Mouse (Mus musculus) olfactory bulb, adult 2 months (tissue): ENCODE measurements around the gene Kmo. TPM values are rescaled to one million over a fixed set of nuclear protein-coding genes. Genes with fewer than 3 reads are reported as not detected.

ENCODE experiments used
- H3K27ac ChIP-seq: fragments of 200-500 bp; 2 replicates; pipeline ENCODE4 v1.5.1; 2012; ENCODE audit warnings: low read depth, low read length; ENCODE audit not compliant: insufficient read depth
- H3K4me1 ChIP-seq: fragments of 200-500 bp; 2 replicates; pipeline ENCODE4 v1.6.1; 2012; ENCODE audit warnings: low read length; ENCODE audit not compliant: control insufficient read depth, insufficient read depth
- H3K4me3 ChIP-seq: fragments of 200-500 bp; 2 replicates; pipeline ENCODE4 v1.5.1; 2012; ENCODE audit warnings: mild to moderate bottlenecking, low read depth, low read length, moderate library complexity; ENCODE audit not compliant: insufficient read depth
- CTCF ChIP-seq: fragments of 200-500 bp; IDR thresholded peaks from 2 replicates; pipeline ENCODE4 v1.5.1; 2012; ENCODE audit warnings: low read depth, mild to moderate bottlenecking, low read length, moderate library complexity; ENCODE audit not compliant: insufficient read depth
- POLR2A ChIP-seq: fragments of 200-500 bp; IDR thresholded peaks from 2 replicates; pipeline ENCODE4 v1.6.1; 2012; ENCODE audit warnings: mild to moderate bottlenecking, low read depth, low read length, moderate library complexity; ENCODE audit not compliant: insufficient read depth
- WGBS: fragments of 180-500 bp; shearing (Covaris S2); methylation state at CpG from one replicate; pipeline ENCODE4 v1.1.7; 2018; 5-methylcytosine and 5-hydroxymethylcytosine counted together
- polyA plus RNA-seq: library from polyadenylated mRNA; stranded (reverse); fragments of >200 nt; gene quantifications from 2 replicates; pipeline ENCODE4 v1.2.4, GENCODE M21; 2012; ENCODE audit warnings: low replicate concordance; ENCODE audit not compliant: missing spikeins, insufficient read depth, insufficient read length

Gene Kmo
- polyA plus RNA-seq: not detected in 2 replicates

- 91% methylated on average over 13 of the region's 13 CpGs for WGBS
- Histone ChIP-seq H3K27ac (no peak within 1 kb of the TSS), H3K4me1 (0 out of 2 replicates have a peak, but pooled peaks cover 2% of the 10 kb centered on the region), H3K4me3 (no peak within 1 kb of the TSS)
- TF ChIP-seq POLR2A: no peak
- TF ChIP-seq CTCF: no peak
Measured at GRCm38 (mm10) chr1:175619814-175620431, at the start of gene Kmo. TSS of gene Kmo (plus strand) at chr1:175620381.

DNA sequence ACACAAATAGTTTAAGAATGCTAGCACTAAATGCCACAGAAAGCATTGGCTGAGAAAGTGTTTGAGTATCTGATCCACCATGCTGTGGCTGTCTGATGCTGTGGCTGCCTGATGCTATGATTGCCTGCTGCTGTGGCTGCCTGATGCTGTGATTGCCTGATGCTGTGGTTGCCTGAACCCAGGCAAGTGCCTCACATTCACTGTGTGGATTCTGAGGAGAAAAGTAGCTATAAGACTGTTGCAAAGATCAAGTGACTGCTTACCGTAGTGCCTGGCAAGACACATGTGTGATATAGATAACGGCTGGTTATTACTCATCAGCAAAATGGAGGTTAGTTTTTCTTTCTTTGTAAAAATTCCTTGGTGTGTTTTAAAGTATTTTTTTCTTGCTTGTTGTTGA lies 46.1 kb upstream of the Kmo start:
- 74% methylated on average over 2 of the region's 2 CpGs for WGBS
- Histone ChIP-seq H3K27ac (no peak overlapping the region), H3K4me3 (no peak overlapping the region), H3K4me1 (no peaks in the 10 kb centered on the region)
- TF ChIP-seq POLR2A (no peak), CTCF (no peak)

- WGBS: 86% methylated on average over 2 of the region's 2 CpGs
- TF ChIP-seq POLR2A (no peak), CTCF (no peak)
- no peak overlapping the region for H3K4me3 ChIP-seq
- H3K27ac ChIP-seq: no peak overlapping the region
- no peaks in the 10 kb centered on the region for H3K4me1 ChIP-seq
Measured at GRCm38 (mm10) chr1:175578425-175579096, 41.6 kb upstream of the Kmo start.

GRCm38 (mm10) chr1:175579598-175580235 lies 40.5 kb upstream of the Kmo start:
- Histone ChIP-seq H3K27ac (no peak overlapping the region), H3K4me1 (no peaks in the 10 kb centered on the region), H3K4me3 (no peak overlapping the region)
- WGBS: 46% methylated on average over 9 of the region's 9 CpGs
- no peak for TF ChIP-seq POLR2A
- no peak for TF ChIP-seq CTCF

DNA sequence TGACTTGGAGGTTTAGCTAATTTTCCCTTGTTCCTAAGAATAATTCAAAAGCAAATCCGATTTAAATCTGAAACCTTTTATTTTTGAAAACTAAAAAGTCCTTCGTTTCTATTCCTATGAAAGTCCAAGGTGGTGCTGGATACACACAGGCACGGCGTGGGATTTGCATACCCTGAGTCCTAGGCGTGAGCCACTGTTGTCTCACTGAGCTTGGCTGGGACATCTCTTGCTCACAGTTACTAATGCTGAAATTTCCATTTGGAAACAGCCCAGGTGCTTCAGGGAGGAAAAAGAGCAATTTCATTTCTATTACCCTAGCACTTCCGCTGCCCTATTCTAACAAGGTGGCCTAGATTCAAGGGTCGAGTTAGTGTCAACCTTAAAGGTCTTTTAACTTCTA lies 39.8 kb upstream of the Kmo start:
- TF ChIP-seq CTCF (no peak), POLR2A (no peak)
- H3K27ac ChIP-seq: no peak overlapping the region
- 89% methylated on average over 7 of the region's 7 CpGs for WGBS
- H3K4me3 ChIP-seq: no peak overlapping the region
- H3K4me1 ChIP-seq: no peaks in the 10 kb centered on the region

- Histone ChIP-seq H3K27ac (no peak overlapping the region), H3K4me3 (no peak overlapping the region), H3K4me1 (no peaks in the 10 kb centered on the region)
- whole genome bisulfite sequencing: 81% methylated on average over 4 of the region's 4 CpGs
- no peak for TF ChIP-seq CTCF
- no peak for TF ChIP-seq POLR2A
Measured at GRCm38 (mm10) chr1:175582799-175583198, 37.4 kb upstream of the Kmo start.

DNA sequence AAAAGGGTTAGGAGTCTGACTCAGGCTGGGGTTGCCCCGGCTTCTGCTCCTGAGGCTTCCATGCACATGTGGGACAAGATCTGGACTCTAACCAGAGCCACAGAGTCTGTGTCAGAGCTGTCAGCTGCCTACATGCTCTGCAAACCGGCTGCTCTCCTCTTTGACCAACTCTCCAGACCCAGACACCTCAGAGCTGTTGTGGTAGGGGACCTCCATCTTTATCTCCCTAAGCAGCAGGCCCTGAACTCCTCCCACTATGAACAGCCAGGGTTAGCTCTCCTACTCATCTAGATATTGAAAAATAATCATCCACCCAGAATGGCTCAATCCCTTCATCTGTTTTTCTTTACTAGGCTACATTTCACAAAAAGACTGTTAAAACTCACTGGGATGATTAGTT lies 34.9 kb upstream of the Kmo start:
- H3K27ac ChIP-seq: no peak overlapping the region
- no peak overlapping the region for H3K4me3 ChIP-seq
- 82% methylated on average over 2 of the region's 2 CpGs for WGBS
- TF ChIP-seq CTCF (no peak), POLR2A (no peak)
- no peaks in the 10 kb centered on the region for H3K4me1 ChIP-seq

GRCm38 (mm10) chr1:175586656-175587055 lies 33.5 kb upstream of the Kmo start:
- H3K27ac ChIP-seq: no peak overlapping the region
- no peak overlapping the region for H3K4me3 ChIP-seq
- no peaks in the 10 kb centered on the region for H3K4me1 ChIP-seq
- WGBS: 73% methylated on average over 5 of the region's 5 CpGs
- TF ChIP-seq POLR2A (no peak), CTCF (no peak)

GRCm38 (mm10) chr1:175592832-175593231 lies 27.3 kb upstream of the Kmo start:
- WGBS: 92% methylated on average over 1 of the region's 1 CpGs
- H3K4me1 ChIP-seq: no peaks in the 10 kb centered on the region
- TF ChIP-seq POLR2A: no peak
- TF ChIP-seq CTCF: no peak

More at GRCm38 (mm10) chr1:175592832-175593231, 27.3 kb upstream of the Kmo start:
- no peak overlapping the region for H3K27ac ChIP-seq
- no peak overlapping the region for H3K4me3 ChIP-seq
